Mouse (Mus musculus): ENCODE data around the gene Hsph1.

GRCm38 (mm10) chr5:149616817-149617216 lies 19.4 kb downstream of the Hsph1 start:
- no peak for TF ChIP-seq GATA1 (IDR thresholded peaks at IDR 0.05; ENCODE audit: borderline replicate concordance, low read length)
- no peak for TF ChIP-seq FLI1 (IDR thresholded peaks at IDR 0.05; ENCODE audit: low read length)
